Mouse (Mus musculus) adrenal gland, postnatal 14 days (tissue): Measurements from ENCODE around the gene Foxi1. TPM values are rescaled to one million over a fixed set of nuclear protein-coding genes. Genes with fewer than 3 reads are reported as not detected.
A peak's percentile ranks its signal among the peaks of the same experiment; 100 is the strongest.
"Not testable (repeated sequence)": the region's sequence is repeated elsewhere in the genome, so short reads cannot be mapped to it uniquely, and the experiment has no call there.

ENCODE experiments used
- DNase-seq: peaks from one replicate; pipeline ENCODE4 v3.0.0; 2021; ENCODE audit warnings: mixed read lengths
- long read RNA-seq, 2 experiments: library from polyadenylated mRNA; stranded (forward); transcript quantifications; one replicate each; pipeline ENCODE4 v2.0.0; 2021
- total RNA-seq: library from RNA; stranded (reverse); gene quantifications from 2 replicates; pipeline ENCODE4 v1.2.3, GENCODE M21; 2021

The Foxi1 gene
- not detected in 2 replicates for total RNA-seq
- long read RNA-seq, experiment 1 = 0 reads
- long read RNA-seq, experiment 2 = 0 reads

DNA sequence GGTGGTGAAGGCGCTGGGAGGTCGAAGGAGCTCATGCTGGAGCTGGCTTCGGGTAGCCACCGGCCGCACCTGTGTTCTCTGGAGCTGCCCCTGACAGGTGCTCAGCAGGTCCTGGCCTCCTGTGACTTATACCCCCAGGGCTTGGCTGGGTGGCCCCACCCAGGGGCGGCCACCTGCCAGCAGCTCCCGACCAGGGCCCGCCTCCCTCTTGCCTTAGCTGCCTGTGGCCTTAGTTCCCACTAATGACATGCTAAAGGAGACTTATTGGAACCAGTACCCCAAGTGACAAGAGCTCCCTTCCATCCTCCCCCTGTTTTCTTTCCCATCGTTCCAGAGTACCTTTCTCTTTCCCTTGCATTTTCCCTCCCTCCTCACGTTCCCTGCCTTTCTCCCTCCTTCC is at the start of gene Foxi1:
TSS of gene Foxi1 (minus strand) at position 101 of the 400 bp plus-strand sequence.
- no peak for DNase-seq

DNA sequence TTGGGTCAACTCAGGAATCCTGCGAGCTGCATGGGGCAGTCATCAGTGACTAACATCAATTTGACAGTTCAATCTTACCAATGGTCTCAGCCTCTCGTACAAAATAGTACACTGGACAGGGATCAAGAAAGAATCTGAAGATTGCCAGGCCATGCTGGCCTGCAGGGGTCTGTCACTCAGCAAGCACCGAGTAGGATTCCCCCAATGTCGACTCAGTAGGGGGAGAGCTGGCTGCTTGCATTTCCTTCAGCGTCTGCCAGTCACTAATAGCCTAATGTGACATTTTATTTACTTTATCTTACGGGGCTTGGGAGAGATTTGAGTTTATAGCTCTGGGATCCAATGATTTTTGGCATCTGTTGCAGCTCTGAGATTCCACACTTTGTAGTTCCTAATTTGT is 35.1 kb upstream of the Foxi1 start:
- DNase-seq = no peak

- DNase-seq = no peak
Measured at GRCm38 (mm10) chr11:34240252-34240651, 32.4 kb upstream of the Foxi1 start.

- DNase-seq = peak; percentile 50
Measured at GRCm38 (mm10) chr11:34239691-34240090, 31.8 kb upstream of the Foxi1 start.

DNA sequence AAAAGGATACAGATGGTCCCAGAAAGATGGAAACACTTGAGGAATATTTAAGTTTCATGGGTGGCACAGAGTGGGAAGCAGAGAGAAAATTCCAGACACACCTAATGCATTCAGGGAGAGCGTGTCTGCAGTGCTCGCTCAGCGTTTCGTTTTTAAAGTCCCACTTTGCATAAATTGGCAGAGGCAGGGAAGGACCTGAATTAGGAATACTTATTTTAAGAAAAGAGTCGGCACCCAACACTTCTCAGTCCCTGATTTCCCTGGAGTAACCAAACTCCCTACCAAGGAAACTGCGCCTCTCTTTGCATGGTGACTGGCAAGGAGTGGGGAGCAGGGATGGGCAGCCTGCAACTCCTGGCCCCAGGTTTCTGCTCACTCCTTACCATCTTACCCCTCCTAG is 29.0 kb upstream of the Foxi1 start:
- DNase-seq = no peak

DNA sequence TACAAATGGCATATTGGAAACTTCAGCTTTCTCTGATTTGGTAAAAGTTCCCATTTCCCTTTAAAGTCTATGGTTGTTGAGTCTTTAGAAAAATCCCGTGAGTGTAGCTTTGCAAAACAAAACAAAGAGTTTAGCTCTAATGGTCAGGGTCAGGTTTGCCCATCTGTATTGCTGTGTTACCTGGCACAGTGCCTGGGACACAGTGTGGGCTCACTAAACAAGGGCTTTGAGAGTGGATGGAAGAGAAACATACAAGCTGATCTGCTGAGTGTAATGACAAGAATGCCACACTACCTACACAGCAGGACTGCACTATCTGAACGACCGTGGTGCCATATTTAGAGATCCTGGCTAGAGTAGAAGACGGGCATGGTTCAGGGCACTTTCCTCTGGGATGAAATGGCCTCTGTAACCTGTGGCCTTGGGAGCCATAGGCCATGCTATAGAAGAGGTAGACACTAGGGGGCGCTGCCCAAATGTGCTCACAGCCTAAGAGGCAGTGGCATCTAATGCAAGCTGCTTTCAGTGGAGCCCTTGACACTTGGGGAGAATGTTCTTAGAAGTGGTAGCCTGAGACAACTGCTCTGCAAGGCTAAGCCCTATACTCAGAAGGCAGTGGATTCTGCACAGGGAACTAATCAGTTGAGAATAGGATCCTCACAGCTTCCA is 28.3 kb upstream of the Foxi1 start:
- DNase-seq = peak; percentile 73

DNA sequence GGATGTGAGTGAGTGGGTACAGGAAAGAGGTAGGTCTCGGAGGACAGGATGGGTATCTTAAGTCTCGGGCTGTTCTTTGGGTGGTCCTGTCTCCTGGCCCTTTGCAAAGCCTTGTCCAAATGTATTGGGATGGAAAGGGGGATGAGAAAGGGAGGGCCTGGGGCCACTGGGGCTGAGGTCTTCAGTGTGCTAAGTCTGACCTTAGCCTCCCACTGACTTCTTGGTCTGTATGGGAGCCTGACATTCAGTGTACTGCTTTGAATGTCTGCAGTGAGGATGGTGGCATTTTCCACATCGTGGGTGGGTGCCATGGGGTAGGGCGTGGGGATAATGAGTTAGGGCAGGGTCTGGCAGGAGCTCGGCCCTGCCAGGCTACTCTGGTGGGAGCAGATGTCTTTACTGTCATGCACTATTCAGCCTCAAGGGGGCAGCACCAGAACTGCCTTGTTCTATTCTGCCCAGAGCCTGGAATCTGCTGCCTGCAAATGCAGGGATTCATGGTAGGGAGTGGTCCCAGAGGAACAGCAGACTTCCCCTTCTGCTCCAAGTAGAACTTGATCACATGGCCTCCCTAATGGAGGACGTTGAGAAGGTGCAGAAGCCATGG is 21.0 kb upstream of the Foxi1 start:
- peak; percentile 74 for DNase-seq

DNA sequence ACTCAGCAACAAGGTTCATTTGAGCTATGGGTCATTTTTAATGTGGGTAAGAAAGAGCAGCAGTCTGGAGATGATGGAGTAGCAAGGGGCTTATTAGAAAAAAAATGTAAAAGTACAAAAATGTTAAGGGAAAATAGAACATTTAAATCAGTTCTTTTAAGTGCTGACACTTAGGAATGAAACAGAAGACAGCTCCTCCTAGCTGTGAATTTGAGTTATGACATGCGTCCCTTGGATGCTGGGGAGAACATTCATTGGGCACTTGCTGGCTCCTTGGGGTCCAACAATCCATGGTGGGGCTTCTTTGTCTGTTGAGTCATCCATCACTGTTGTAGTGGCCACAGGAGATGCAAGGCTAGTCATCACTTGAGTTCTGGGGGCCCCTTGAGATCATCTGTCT is 19.3 kb upstream of the Foxi1 start:
- no peak for DNase-seq

DNA sequence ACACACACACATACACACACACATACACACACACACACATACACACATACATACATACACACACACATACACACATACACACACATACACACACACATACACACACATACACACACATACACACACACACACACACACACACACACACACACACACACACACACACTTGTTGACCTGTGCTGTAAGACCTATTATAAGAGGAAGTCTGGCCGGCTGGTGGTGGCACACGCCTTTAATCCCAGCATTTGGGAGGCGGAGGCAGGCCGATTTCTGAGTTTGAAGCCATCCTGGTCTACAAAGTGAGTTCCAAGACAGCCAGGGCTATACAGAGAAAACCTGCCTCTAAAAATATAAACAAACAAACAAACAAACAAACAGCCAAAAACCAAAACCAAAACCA is 12.7 kb upstream of the Foxi1 start:
- not testable (repeated sequence) for DNase-seq

GRCm38 (mm10) chr11:34212853-34213252 is 5.0 kb upstream of the Foxi1 start:
- DNase-seq = peak; percentile 65

DNA sequence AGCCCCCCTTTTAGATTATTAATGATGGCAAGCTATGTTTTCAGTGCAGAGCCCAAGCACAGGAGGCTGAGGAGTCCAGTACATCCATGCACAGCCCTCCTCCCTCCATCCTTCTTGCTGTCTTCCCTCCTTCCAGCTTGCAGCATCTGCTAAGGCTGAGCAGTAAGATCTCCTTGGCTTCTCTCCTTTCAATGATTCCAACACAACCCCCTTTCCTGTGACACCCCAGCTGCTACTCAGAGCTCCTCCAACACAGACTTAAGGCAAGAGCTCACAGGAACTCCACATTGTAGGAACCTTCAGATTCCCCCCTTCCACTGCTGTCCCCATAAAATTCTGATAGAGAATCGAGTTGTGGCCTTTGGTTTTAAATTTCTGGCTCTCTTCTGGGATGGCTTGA is 5.1 kb downstream of the Foxi1 start:
- no peak for DNase-seq

DNA sequence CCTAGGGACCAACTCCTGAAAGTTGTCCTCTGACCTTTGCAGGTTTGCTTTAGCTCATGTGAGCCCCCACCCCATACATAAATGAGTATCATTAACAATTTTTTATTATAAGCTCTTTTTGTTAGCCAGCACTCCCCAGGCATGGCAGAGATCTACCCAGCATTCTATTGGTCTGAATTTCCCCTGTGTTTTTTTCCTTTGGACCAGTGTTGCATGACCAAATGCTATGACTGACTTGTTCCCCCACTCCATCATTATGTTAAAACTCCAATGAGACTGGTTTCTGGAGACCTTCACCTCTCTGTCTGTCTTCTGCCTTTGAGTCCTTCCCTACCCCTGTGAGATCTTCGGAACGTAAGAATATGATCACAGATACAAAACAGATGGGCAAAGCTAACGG is 12.7 kb downstream of the Foxi1 start:
- DNase-seq = no peak

- no peak for DNase-seq
Measured at GRCm38 (mm10) chr11:34194158-34194941, 13.5 kb downstream of the Foxi1 start.

DNA sequence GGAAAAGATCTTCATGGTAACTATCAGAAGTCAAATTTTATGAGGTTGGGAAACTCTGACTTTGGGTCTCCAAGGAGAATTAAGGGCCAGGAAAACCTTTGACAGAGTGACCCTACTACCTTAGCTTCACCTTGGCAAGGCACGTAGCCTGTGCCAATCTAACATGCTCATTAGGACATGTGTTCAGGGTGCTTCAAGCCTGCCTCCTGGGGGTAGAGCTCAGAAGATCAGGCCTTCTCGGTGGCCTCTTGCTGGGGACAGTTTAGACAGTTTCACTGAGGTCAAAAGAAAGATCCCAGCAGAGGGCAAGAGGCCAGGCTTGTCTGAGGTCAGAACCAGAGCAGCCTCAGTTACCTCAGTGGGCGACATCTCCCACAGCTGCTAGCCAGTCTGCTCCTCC is 14.2 kb downstream of the Foxi1 start:
- peak; percentile 14 for DNase-seq

GRCm38 (mm10) chr11:34184266-34184665 is 23.6 kb downstream of the Foxi1 start:
- DNase-seq = no peak

GRCm38 (mm10) chr11:34181214-34182117 is 26.4 kb downstream of the Foxi1 start:
- DNase-seq = peak; percentile 44

- peak; percentile 61 for DNase-seq
Measured at GRCm38 (mm10) chr11:34178752-34179151, 29.1 kb downstream of the Foxi1 start.

GRCm38 (mm10) chr11:34176371-34176770 is 31.5 kb downstream of the Foxi1 start:
- DNase-seq = peak; percentile 51

GRCm38 (mm10) chr11:34171221-34171620 is 36.7 kb downstream of the Foxi1 start:
- DNase-seq = no peak

GRCm38 (mm10) chr11:34169464-34169894 is 38.4 kb downstream of the Foxi1 start:
- peak; percentile 24 for DNase-seq

DNA sequence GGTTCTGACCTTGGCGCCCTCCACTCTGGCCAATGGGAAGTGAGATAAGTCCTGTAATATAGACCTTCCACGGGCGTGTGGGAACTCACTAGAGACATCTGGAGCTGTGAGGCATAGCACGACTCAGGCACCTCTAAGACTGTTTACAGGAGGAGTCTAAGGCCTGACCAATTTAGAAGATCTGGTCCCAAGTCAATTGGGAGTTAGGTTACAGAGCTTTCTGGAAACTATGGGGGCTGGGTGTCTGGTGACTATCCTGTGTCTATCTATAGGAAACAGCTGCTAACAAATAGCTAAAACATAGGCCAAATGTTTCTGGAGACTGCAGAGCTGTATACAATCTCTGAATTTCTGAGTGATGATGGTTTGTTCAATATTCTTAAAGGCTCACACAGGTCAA is 41.5 kb downstream of the Foxi1 start:
- no peak for DNase-seq

- no peak for DNase-seq
Measured at GRCm38 (mm10) chr11:34165278-34165677, 42.6 kb downstream of the Foxi1 start.
